In genomic region chr6:21684252-21684651, GRCm38 (mm10) we compare ENCODE assay signal across 11 mouse cellular contexts.
A peak's percentile ranks its signal among the peaks of the same experiment; 100 is the strongest.
DNase-seq lines count a peak whose midpoint lies in the region; ATAC-seq lines count a peak whose summit lies in the region.
"Had no signal": no experiment of that assay in that cellular context is flagged by ENCODE, and none has a peak within 500 bp of the region (broad histone marks: within the 10 kb centered on the region; RNA-seq: fewer than 3 reads in every experiment).

No protein-coding gene starts in this region.

- no peaks in the 10 kb centered on the region for H3K27me3 ChIP-seq in heart, embryonic 11.5 days (ENCODE audit: control insufficient read depth, insufficient read depth, low read length)
- no peaks in the 10 kb centered on the region for H3K27me3 ChIP-seq in midbrain, embryonic 14.5 days (ENCODE audit: control insufficient read depth, insufficient read depth, low read length)
- H3K27me3 ChIP-seq in midbrain, embryonic 16.5 days (ENCODE audit: control insufficient read depth, insufficient read depth, low read depth, low read length), result no peaks in the 10 kb centered on the region
- H3K27me3 ChIP-seq: limb, embryonic 12.5 days had no signal

- no peak overlapping the region for H3K4me3 ChIP-seq in heart, embryonic 11.5 days (ENCODE audit: low read depth, low read length)
- no peak overlapping the region for H3K4me3 ChIP-seq in midbrain, embryonic 14.5 days (replicated peaks; ENCODE audit: low read depth, low read length)
- no peak overlapping the region for H3K4me3 ChIP-seq in midbrain, embryonic 16.5 days (ENCODE audit: low read depth, low read length)
- H3K4me3 ChIP-seq: limb, embryonic 12.5 days had no signal

- H3K4me2 ChIP-seq in heart, embryonic 11.5 days, result no peak overlapping the region; the same call in 1 of the 2 replicates
- no peak overlapping the region for H3K4me2 ChIP-seq in midbrain, embryonic 14.5 days (ENCODE audit: low read length)
- no peak overlapping the region for H3K4me2 ChIP-seq in midbrain, embryonic 16.5 days (ENCODE audit: low read length)
- H3K4me2 ChIP-seq: limb, embryonic 12.5 days had no signal

- no peaks in the 10 kb centered on the region for H3K9me3 ChIP-seq in heart, embryonic 11.5 days (replicated peaks; ENCODE audit: control insufficient read depth, low read length)
- 0 out of 2 replicates have a peak, but pooled peaks cover 3% of the 10 kb centered on the region for H3K9me3 ChIP-seq in midbrain, embryonic 14.5 days (ENCODE audit: control insufficient read depth, low read length)
- H3K9me3 ChIP-seq in midbrain, embryonic 16.5 days (replicated peaks; ENCODE audit: control insufficient read depth, low read length, poor library complexity, severe bottlenecking), result 0 out of 2 replicates have a peak, but pooled peaks cover 2% of the 10 kb centered on the region
- H3K9me3 ChIP-seq: limb, embryonic 12.5 days had no signal

- H3K9ac ChIP-seq in heart, embryonic 11.5 days (ENCODE audit: low read depth, low read length), result no peak overlapping the region
- no peak overlapping the region for H3K9ac ChIP-seq in midbrain, embryonic 14.5 days (replicated peaks; ENCODE audit: low read length)
- H3K9ac ChIP-seq in midbrain, embryonic 16.5 days (ENCODE audit: low read depth, low read length), result no peak overlapping the region
- H3K9ac ChIP-seq: limb, embryonic 12.5 days had no signal

- H3K27ac ChIP-seq in heart, embryonic 11.5 days (ENCODE audit: low read depth, low read length), result no peak overlapping the region
- no peak overlapping the region for H3K27ac ChIP-seq in midbrain, embryonic 14.5 days (replicated peaks; ENCODE audit: low read depth, low read length)
- no peak overlapping the region for H3K27ac ChIP-seq in midbrain, embryonic 16.5 days (ENCODE audit: low read length)
- H3K27ac ChIP-seq: limb, embryonic 12.5 days had no signal

- H3K36me3 ChIP-seq in heart, embryonic 11.5 days (ENCODE audit: control insufficient read depth, insufficient read depth, low read length), result no peaks in the 10 kb centered on the region
- no peaks in the 10 kb centered on the region for H3K36me3 ChIP-seq in midbrain, embryonic 14.5 days (ENCODE audit: control insufficient read depth, insufficient read depth, low read length)
- H3K36me3 ChIP-seq in midbrain, embryonic 16.5 days (ENCODE audit: control insufficient read depth, insufficient read depth, low read length), result no peaks in the 10 kb centered on the region
- H3K36me3 ChIP-seq: limb, embryonic 12.5 days had no signal

- 0 out of 2 replicates have a peak, but pooled peaks have one; percentile 35 for ATAC-seq in heart, embryonic 11.5 days (replicated peaks; ENCODE audit: insufficient number of reproducible peaks, low FRiP score, low TSS enrichment)
- ATAC-seq in midbrain, embryonic 14.5 days (ENCODE audit: low FRiP score, low TSS enrichment), result no peak
- ATAC-seq in midbrain, embryonic 16.5 days, result no peak

- DNase-seq in heart, adult 9 months (ENCODE audit: low spot score in 2 of 2), result no peak
- peak; percentile 44 for DNase-seq in midbrain, embryonic 14.5 days
- DNase-seq in cerebellum, postnatal 10 days, result peak; percentile 84 to 87
- DNase-seq in kidney, postnatal 4 days, result peak; percentile 26 to 50
- DNase-seq in layer of hippocampus, postnatal 10 days (ENCODE audit: low spot score in 2 of 2), result no peak
- DNase-seq in thymus, adult 18-20 months, result no peak
- DNase-seq: gastrocnemius, postnatal 10 days; lung, postnatal 14 days had no signal

- peaks cover 3% of the 10 kb centered on the region; the same call in 1 of the 2 replicates for H3K4me1 ChIP-seq in heart, embryonic 11.5 days (ENCODE audit: control insufficient read depth, insufficient read depth, low read length)
- no peaks in the 10 kb centered on the region for H3K4me1 ChIP-seq in midbrain, embryonic 14.5 days (ENCODE audit: control insufficient read depth, insufficient read depth, low read length)
- no peaks in the 10 kb centered on the region for H3K4me1 ChIP-seq in midbrain, embryonic 16.5 days (ENCODE audit: control insufficient read depth, insufficient read depth, low read length)

- 38% methylated on average over 6 of the region's 6 CpGs for WGBS in heart, embryonic 11.5 days (ENCODE audit: insufficient replicate concordance)
- 55% methylated on average over 6 of the region's 6 CpGs for WGBS in midbrain, embryonic 14.5 days
- WGBS in midbrain, embryonic 16.5 days, result 49% methylated on average over 6 of the region's 6 CpGs

Comparison
In these comparisons a context has a peak if more than half of its experiments do, and no peak if none do; other contexts are left out.
1. DNase-seq: peak in midbrain, embryonic 14.5 days (single experiment), cerebellum, postnatal 10 days (2 of 2) and kidney, postnatal 4 days (2 of 2); none in heart, adult 9 months (0 of 2), layer of hippocampus, postnatal 10 days (0 of 2) and thymus, adult 18-20 months (0 of 2).